Mouse (Mus musculus) midbrain, embryonic 13.5 days (tissue): ENCODE results near the gene Optc. TPM values are rescaled to one million over a fixed set of nuclear protein-coding genes. Genes with fewer than 3 reads are reported as not detected.

ENCODE experiments used
- ATAC-seq: fragments of 200-750 bp; cut with Nextera tagmentation; 2 replicates; pipeline ENCODE4 v1.8.0; 2017; ENCODE audit warnings: mild to moderate bottlenecking, moderate TSS enrichment, moderate library complexity
- H3K27ac ChIP-seq: fragments of 300-500 bp; sonication (generic); 2 replicates; pipeline ENCODE4 v1.5.1; 2015; ENCODE audit warnings: inconsistent platforms, mild to moderate bottlenecking, moderate library complexity
- H3K27me3 ChIP-seq: fragments of 300-500 bp; sonication (generic); 2 replicates; pipeline ENCODE4 v1.6.1; 2015; ENCODE audit warnings: mild to moderate bottlenecking, inconsistent platforms
- H3K36me3 ChIP-seq: fragments of 300-500 bp; sonication (generic); 2 replicates; pipeline ENCODE4 v1.6.1; 2015; ENCODE audit warnings: mild to moderate bottlenecking, inconsistent platforms
- H3K4me1 ChIP-seq: fragments of 300-500 bp; sonication (generic); replicated peaks from 2 replicates; pipeline ENCODE4 v1.6.1; 2015; ENCODE audit warnings: inconsistent platforms
- H3K4me2 ChIP-seq: fragments of 300-500 bp; sonication (generic); replicated peaks from 2 replicates; pipeline ENCODE4 v1.6.1; 2015; ENCODE audit warnings: moderate library complexity, mild to moderate bottlenecking, inconsistent platforms
- H3K4me3 ChIP-seq: fragments of 300-500 bp; sonication (generic); replicated peaks from 2 replicates; pipeline ENCODE4 v1.5.1; 2015; ENCODE audit warnings: mild to moderate bottlenecking, inconsistent platforms
- H3K9ac ChIP-seq: fragments of 300-500 bp; sonication (generic); replicated peaks from 2 replicates; pipeline ENCODE4 v1.6.1; 2015; ENCODE audit warnings: mild to moderate bottlenecking, inconsistent platforms
- H3K9me3 ChIP-seq: fragments of 300-500 bp; sonication (generic); 2 replicates; pipeline ENCODE4 v1.6.1; 2016; ENCODE audit warnings: mild to moderate bottlenecking, inconsistent platforms
- WGBS: fragments of 180-500 bp; shearing (Covaris S2); methylation state at CpG from one replicate; pipeline ENCODE4 v1.1.7; 2015; 5-methylcytosine and 5-hydroxymethylcytosine counted together
- polyA plus RNA-seq: library from polyadenylated mRNA; unstranded; fragments of >200 nt; fragmentation: Nextera tagmentation; extraction: Ambion mirVana; gene quantifications from 2 replicates; pipeline ENCODE4 v1.2.1, GENCODE M21; 2015

Gene Optc
- polyA plus RNA-seq, 1 experiment from 2014 or later: 4.9 TPM

- no peaks in the 10 kb centered on the region for H3K27me3 ChIP-seq
- no peak for ATAC-seq
Observed at GRCm38 (mm10) chr1:133934354-133934963, 26.7 kb upstream of the Optc start.

GRCm38 (mm10) chr1:133933301-133934195 lies 25.7 kb upstream of the Optc start:
- Histone ChIP-seq H3K27ac (no peak overlapping the region), H3K4me3 (no peak overlapping the region), H3K27me3 (no peaks in the 10 kb centered on the region), H3K4me2 (no peak overlapping the region), H3K9me3 (no peaks in the 10 kb centered on the region), H3K4me1 (no peaks in the 10 kb centered on the region; the same call in 1 of the 2 replicates), H3K36me3 (no peaks in the 10 kb centered on the region), H3K9ac (no peak overlapping the region)
- no peak for ATAC-seq
- 81% methylated on average over 14 of the region's 14 CpGs for WGBS

More at GRCm38 (mm10) chr1:133934354-133934963, 26.7 kb upstream of the Optc start:
- no peaks in the 10 kb centered on the region for H3K9me3 ChIP-seq
- WGBS: 84% methylated on average over 10 of the region's 10 CpGs
- no peaks in the 10 kb centered on the region for H3K36me3 ChIP-seq
- no peaks in the 10 kb centered on the region; the same call in 1 of the 2 replicates for H3K4me1 ChIP-seq
- H3K4me2 ChIP-seq: no peak overlapping the region
- H3K9ac ChIP-seq: no peak overlapping the region
- no peak overlapping the region for H3K27ac ChIP-seq
- H3K4me3 ChIP-seq: no peak overlapping the region

- WGBS: 58% methylated on average over 3 of the region's 3 CpGs
- no peaks in the 10 kb centered on the region for H3K27me3 ChIP-seq
- no peak for ATAC-seq
Observed at GRCm38 (mm10) chr1:133929980-133930379, 22.2 kb upstream of the Optc start.

GRCm38 (mm10) chr1:133925223-133925622 lies 17.4 kb upstream of the Optc start:
- no peaks in the 10 kb centered on the region for H3K36me3 ChIP-seq
- ATAC-seq: no peak
- H3K4me2 ChIP-seq: no peak overlapping the region
- no peak overlapping the region for H3K27ac ChIP-seq
- peaks cover 25% of the 10 kb centered on the region for H3K4me1 ChIP-seq
- no peaks in the 10 kb centered on the region for H3K27me3 ChIP-seq
- H3K4me3 ChIP-seq: no peak overlapping the region
- 99% methylated on average over 3 of the region's 3 CpGs for WGBS
- H3K9ac ChIP-seq: no peak overlapping the region
- H3K9me3 ChIP-seq: no peaks in the 10 kb centered on the region

More at GRCm38 (mm10) chr1:133929980-133930379, 22.2 kb upstream of the Optc start:
- Histone ChIP-seq H3K4me2 (no peak overlapping the region), H3K4me1 (no peaks in the 10 kb centered on the region; the same call in 1 of the 2 replicates), H3K36me3 (no peaks in the 10 kb centered on the region), H3K27ac (no peak overlapping the region), H3K9me3 (no peaks in the 10 kb centered on the region), H3K9ac (no peak overlapping the region), H3K4me3 (no peak overlapping the region)

GRCm38 (mm10) chr1:133924141-133924875 lies 16.5 kb upstream of the Optc start:
- Histone ChIP-seq H3K27me3 (no peaks in the 10 kb centered on the region), H3K27ac (no peak overlapping the region), H3K4me1 (peaks cover 30% of the 10 kb centered on the region), H3K4me2 (0 out of 2 replicates have a peak overlapping the region, but pooled peaks have one; percentile 2), H3K4me3 (no peak overlapping the region), H3K9me3 (no peaks in the 10 kb centered on the region), H3K36me3 (no peaks in the 10 kb centered on the region), H3K9ac (no peak overlapping the region)
- peak; percentile 65 for ATAC-seq
- WGBS: 19% methylated on average over 7 of the region's 7 CpGs

GRCm38 (mm10) chr1:133923071-133923470 lies 15.3 kb upstream of the Optc start:
- Histone ChIP-seq H3K27me3 (no peaks in the 10 kb centered on the region), H3K4me2 (no peak overlapping the region), H3K27ac (no peak overlapping the region), H3K36me3 (no peaks in the 10 kb centered on the region), H3K9ac (no peak overlapping the region), H3K4me1 (peaks cover 36% of the 10 kb centered on the region), H3K9me3 (no peaks in the 10 kb centered on the region), H3K4me3 (no peak overlapping the region)
- 95% methylated on average over 5 of the region's 5 CpGs for WGBS
- no peak for ATAC-seq

GRCm38 (mm10) chr1:133921304-133921751 lies 13.5 kb upstream of the Optc start, which contains the start of gene Prelp:
TSS of gene Prelp (minus strand) at chr1:133921414.
- peaks cover 45% of the 10 kb centered on the region for H3K4me1 ChIP-seq
- H3K4me3 ChIP-seq: no peak within 1 kb of the TSS
- no peaks in the 10 kb centered on the region for H3K36me3 ChIP-seq
- peak within 1 kb of the TSS; percentile 61 for H3K27ac ChIP-seq
- peak within 1 kb of the TSS; percentile 25; the same call in 1 of the 2 replicates for H3K4me2 ChIP-seq
- 14% methylated on average over 8 of the region's 8 CpGs for WGBS
- no peak within 1 kb of the TSS for H3K9ac ChIP-seq
- 0 out of 2 replicates have a peak, but pooled peaks have one; percentile 18 for ATAC-seq
- H3K27me3 ChIP-seq: no peaks in the 10 kb centered on the region
- no peaks in the 10 kb centered on the region for H3K9me3 ChIP-seq

GRCm38 (mm10) chr1:133920876-133921275 lies 13.1 kb upstream of the Optc start:
- H3K27ac ChIP-seq: peak overlapping the region; percentile 61
- WGBS: 20% methylated on average over 3 of the region's 3 CpGs
- H3K9me3 ChIP-seq: no peaks in the 10 kb centered on the region
- H3K4me3 ChIP-seq: no peak overlapping the region
- H3K4me2 ChIP-seq: peak overlapping the region; percentile 25; the same call in 1 of the 2 replicates
- no peaks in the 10 kb centered on the region for H3K27me3 ChIP-seq
- no peaks in the 10 kb centered on the region for H3K36me3 ChIP-seq
- no peak overlapping the region for H3K9ac ChIP-seq
- peak; percentile 26; the same call in 1 of the 2 replicates for ATAC-seq
- H3K4me1 ChIP-seq: peaks cover 49% of the 10 kb centered on the region

GRCm38 (mm10) chr1:133920401-133920800 lies 12.6 kb upstream of the Optc start:
- H3K4me2 ChIP-seq: 0 out of 2 replicates have a peak overlapping the region, but pooled peaks have one; percentile 7
- H3K4me3 ChIP-seq: no peak overlapping the region
- H3K27ac ChIP-seq: 0 out of 2 replicates have a peak overlapping the region, but pooled peaks have one; percentile 61
- no peaks in the 10 kb centered on the region for H3K9me3 ChIP-seq
- no peaks in the 10 kb centered on the region for H3K36me3 ChIP-seq
- peaks cover 50% of the 10 kb centered on the region for H3K4me1 ChIP-seq
- no peak overlapping the region for H3K9ac ChIP-seq
- 35% methylated on average over 3 of the region's 3 CpGs for WGBS
- H3K27me3 ChIP-seq: no peaks in the 10 kb centered on the region
- no peak for ATAC-seq

- Histone ChIP-seq H3K4me2 (peak overlapping the region; percentile 26), H3K27ac (peak overlapping the region; percentile 52; the same call in 1 of the 2 replicates), H3K9ac (no peak overlapping the region), H3K4me3 (no peak overlapping the region), H3K4me1 (peaks cover 43% of the 10 kb centered on the region), H3K36me3 (no peaks in the 10 kb centered on the region), H3K27me3 (no peaks in the 10 kb centered on the region), H3K9me3 (no peaks in the 10 kb centered on the region)
- ATAC-seq: 0 out of 2 replicates have a peak, but pooled peaks have one; percentile 6
- WGBS: 43% methylated on average over 6 of the region's 6 CpGs
Observed at GRCm38 (mm10) chr1:133918088-133918470, 10.3 kb upstream of the Optc start.

- Histone ChIP-seq H3K4me2 (peak overlapping the region; percentile 26), H3K36me3 (no peaks in the 10 kb centered on the region), H3K4me3 (no peak overlapping the region), H3K4me1 (peaks cover 43% of the 10 kb centered on the region), H3K9ac (no peak overlapping the region), H3K27ac (peak overlapping the region; percentile 52), H3K9me3 (no peaks in the 10 kb centered on the region), H3K27me3 (no peaks in the 10 kb centered on the region)
- 0 out of 2 replicates have a peak, but pooled peaks have one; percentile 30 for ATAC-seq
- WGBS: 23% methylated on average over 11 of the region's 11 CpGs
Observed at GRCm38 (mm10) chr1:133917456-133918087, 9.8 kb upstream of the Optc start.
